Mouse (Mus musculus) kidney, postnatal 0 days (tissue): Measurements from ENCODE around the gene Cpne4. TPM values are rescaled to one million over a fixed set of nuclear protein-coding genes. Genes with fewer than 3 reads are reported as not detected.
A peak's percentile ranks its signal among the peaks of the same experiment; 100 is the strongest.

Source experiments
- ATAC-seq: fragments of 200-750 bp; cut with Nextera tagmentation; replicated peaks from 2 replicates; pipeline ENCODE4 v1.8.0; 2017; ENCODE audit warnings: low read depth, moderate number of reproducible peaks, moderate TSS enrichment, moderate library complexity; ENCODE audit not compliant: low FRiP score
- DNase-seq: peaks from one replicate; pipeline ENCODE4 v3.0.0-alpha.2; 2016; ENCODE audit warnings: low spot score
- H3K27ac ChIP-seq: fragments of 300-500 bp; sonication (generic); 2 replicates; pipeline ENCODE4 v1.5.1; 2014; ENCODE audit warnings: mild to moderate bottlenecking
- H3K27me3 ChIP-seq: fragments of 300-500 bp; sonication (generic); 2 replicates; pipeline ENCODE4 v1.6.1; 2014; ENCODE audit warnings: low read length, mixed read lengths; ENCODE audit not compliant: insufficient read depth
- H3K36me3 ChIP-seq: fragments of 300-500 bp; sonication (generic); 2 replicates; pipeline ENCODE4 v1.6.1; 2014; ENCODE audit warnings: low read length, mixed read lengths; ENCODE audit not compliant: insufficient read depth
- H3K4me1 ChIP-seq: fragments of 300-500 bp; sonication (generic); replicated peaks from 2 replicates; pipeline ENCODE4 v1.6.1; 2014; ENCODE audit warnings: antibody characterized with exemption, low read length, mixed read lengths; ENCODE audit not compliant: insufficient read depth
- H3K4me2 ChIP-seq: fragments of 300-500 bp; sonication (generic); 2 replicates; pipeline ENCODE4 v1.6.1; 2014; ENCODE audit warnings: mild to moderate bottlenecking, low read length, moderate library complexity, mixed read lengths
- H3K4me3 ChIP-seq: fragments of 300-500 bp; sonication (generic); replicated peaks from 2 replicates; pipeline ENCODE4 v1.5.1; 2014; ENCODE audit warnings: low read depth, low read length
- H3K9ac ChIP-seq: fragments of 300-500 bp; sonication (generic); 2 replicates; pipeline ENCODE4 v1.6.1; 2014; ENCODE audit warnings: low read depth, low read length
- H3K9me3 ChIP-seq: fragments of 300-500 bp; sonication (generic); replicated peaks from 2 replicates; pipeline ENCODE4 v1.6.1; 2016; ENCODE audit warnings: low read length, inconsistent platforms, mixed read lengths
- CTCF ChIP-seq: IDR thresholded peaks from 2 replicates; pipeline ENCODE4 v1.5.1; 2016; ENCODE audit warnings: antibody characterized with exemption, low read depth, mild to moderate bottlenecking, moderate library complexity
- WGBS: fragments of 180-500 bp; shearing (Covaris S2); extraction: QIAGEN DNeasy Blood & Tissue Kit; methylation state at CpG from one replicate; pipeline ENCODE4 v1.1.7; 2014; 5-methylcytosine and 5-hydroxymethylcytosine counted together
- polyA plus RNA-seq: library from polyadenylated mRNA; unstranded; fragments of >200 nt; fragmentation: Nextera tagmentation; extraction: Ambion mirVana; gene quantifications from 2 replicates; pipeline ENCODE4 v1.2.1, GENCODE M21; 2015

Gene Cpne4
- polyA plus RNA-seq, 1 experiment from 2014 or later, result 0.21 TPM

GRCm38 (mm10) chr9:104572856-104573255 is 25.8 kb downstream of the Cpne4 start:
- 71% methylated on average over 6 of the region's 6 CpGs for WGBS
- H3K27me3 ChIP-seq, result no peaks in the 10 kb centered on the region; the same call in 1 of the 2 replicates
- no peak for DNase-seq
- H3K9ac ChIP-seq, result no peak overlapping the region
- no peak for ATAC-seq
- no peaks in the 10 kb centered on the region for H3K36me3 ChIP-seq
- no peak overlapping the region for H3K4me3 ChIP-seq
- no peak for TF ChIP-seq CTCF
- H3K9me3 ChIP-seq, result no peaks in the 10 kb centered on the region
- H3K4me2 ChIP-seq, result no peak overlapping the region
- H3K4me1 ChIP-seq, result no peaks in the 10 kb centered on the region
- no peak overlapping the region for H3K27ac ChIP-seq

- no peaks in the 10 kb centered on the region for H3K9me3 ChIP-seq
- no peak overlapping the region for H3K27ac ChIP-seq
- no peaks in the 10 kb centered on the region; the same call in 1 of the 2 replicates for H3K27me3 ChIP-seq
- H3K4me3 ChIP-seq, result no peak overlapping the region
- DNase-seq (peak; percentile 88), ATAC-seq (no peak; the same call in 1 of the 2 replicates)
- WGBS, result 0% methylated on average over 6 of the region's 6 CpGs
- no peaks in the 10 kb centered on the region for H3K36me3 ChIP-seq
- H3K9ac ChIP-seq, result no peak overlapping the region
- H3K4me2 ChIP-seq, result no peak overlapping the region
- TF ChIP-seq CTCF, result peak; percentile 89
- H3K4me1 ChIP-seq, result no peaks in the 10 kb centered on the region
These were observed 27.4 kb downstream of the Cpne4 start for GRCm38 (mm10) chr9:104574476-104574875.

- H3K27ac ChIP-seq, result no peak overlapping the region
- no peaks in the 10 kb centered on the region for H3K4me1 ChIP-seq
- no peaks in the 10 kb centered on the region for H3K9me3 ChIP-seq
- H3K36me3 ChIP-seq, result no peaks in the 10 kb centered on the region
- H3K4me3 ChIP-seq, result no peak overlapping the region
- no peak overlapping the region for H3K4me2 ChIP-seq
- no peaks in the 10 kb centered on the region for H3K27me3 ChIP-seq
- ATAC-seq (no peak), DNase-seq (no peak)
- H3K9ac ChIP-seq, result no peak overlapping the region
- TF ChIP-seq CTCF, result no peak
- 49% methylated on average over 6 of the region's 6 CpGs for WGBS
These were observed 35.0 kb downstream of the Cpne4 start for GRCm38 (mm10) chr9:104581921-104582624.

GRCm38 (mm10) chr9:104582675-104583074 is 35.6 kb downstream of the Cpne4 start:
- no peak overlapping the region for H3K9ac ChIP-seq
- ATAC-seq, result no peak
- no peak overlapping the region for H3K4me3 ChIP-seq
- 16% methylated on average over 6 of the region's 6 CpGs for WGBS
- H3K4me2 ChIP-seq, result no peak overlapping the region
- H3K9me3 ChIP-seq, result no peaks in the 10 kb centered on the region
- H3K4me1 ChIP-seq, result no peaks in the 10 kb centered on the region
- no peak for TF ChIP-seq CTCF
- no peaks in the 10 kb centered on the region for H3K27me3 ChIP-seq
- H3K27ac ChIP-seq, result no peak overlapping the region
- peak; percentile 25 for DNase-seq
- H3K36me3 ChIP-seq, result no peaks in the 10 kb centered on the region

GRCm38 (mm10) chr9:104594550-104594949 is 47.5 kb downstream of the Cpne4 start:
- Histone ChIP-seq H3K4me2 (no peak overlapping the region), H3K27ac (no peak overlapping the region), H3K4me3 (no peak overlapping the region), H3K4me1 (no peaks in the 10 kb centered on the region; the same call in 1 of the 2 replicates), H3K9ac (no peak overlapping the region), H3K36me3 (no peaks in the 10 kb centered on the region), H3K9me3 (no peaks in the 10 kb centered on the region), H3K27me3 (no peaks in the 10 kb centered on the region)
- no peak for TF ChIP-seq CTCF
- 18% methylated on average over 5 of the region's 5 CpGs for WGBS
- ATAC-seq, result no peak
- peak; percentile 17 for DNase-seq

GRCm38 (mm10) chr9:104594979-104595378 is 47.9 kb downstream of the Cpne4 start:
- WGBS, result 55% methylated on average over 2 of the region's 2 CpGs
- no peak overlapping the region for H3K9ac ChIP-seq
- H3K36me3 ChIP-seq, result no peaks in the 10 kb centered on the region
- no peak for TF ChIP-seq CTCF
- no peak overlapping the region for H3K4me3 ChIP-seq
- no peaks in the 10 kb centered on the region for H3K27me3 ChIP-seq
- no peaks in the 10 kb centered on the region; the same call in 1 of the 2 replicates for H3K4me1 ChIP-seq
- ATAC-seq (no peak), DNase-seq (no peak)
- H3K4me2 ChIP-seq, result no peak overlapping the region
- H3K9me3 ChIP-seq, result no peaks in the 10 kb centered on the region
- H3K27ac ChIP-seq, result no peak overlapping the region

- TF ChIP-seq CTCF, result no peak
- no peak overlapping the region for H3K27ac ChIP-seq
- ATAC-seq, result no peak
These were observed 65.4 kb downstream of the Cpne4 start for GRCm38 (mm10) chr9:104612523-104612922.

More at GRCm38 (mm10) chr9:104612523-104612922, 65.4 kb downstream of the Cpne4 start:
- no peak overlapping the region for H3K9ac ChIP-seq
- no peak for DNase-seq
- H3K27me3 ChIP-seq, result no peaks in the 10 kb centered on the region
- H3K4me1 ChIP-seq, result no peaks in the 10 kb centered on the region
- no peak overlapping the region for H3K4me2 ChIP-seq
- no peaks in the 10 kb centered on the region for H3K9me3 ChIP-seq
- WGBS, result 59% methylated on average over 6 of the region's 6 CpGs
- H3K4me3 ChIP-seq, result no peak overlapping the region
- no peaks in the 10 kb centered on the region for H3K36me3 ChIP-seq
